Mouse (Mus musculus) lung, postnatal 0 days (tissue): Measurements from ENCODE around the gene Rgl3.

Experiments used
- CTCF ChIP-seq: IDR thresholded peaks from 2 replicates; pipeline ENCODE4 v1.5.1; 2016; ENCODE audit warnings: antibody characterized with exemption, mild to moderate bottlenecking
- EP300 ChIP-seq: IDR thresholded peaks from 2 replicates; pipeline ENCODE4 v1.6.1; 2016; ENCODE audit warnings: antibody characterized with exemption, mild to moderate bottlenecking, control low read depth

GRCm38 (mm10) chr9:21969304-21969703, 19.9 kb downstream of the Rgl3 start:
- TF ChIP-seq CTCF (no peak), EP300 (no peak)
